Mouse (Mus musculus) adrenal gland, adult 10 weeks (tissue): ENCODE measurements around the gene Rd3l. TPM values are rescaled to one million over a fixed set of nuclear protein-coding genes. Genes with fewer than 3 reads are reported as not detected.

Experiments used
- polyA plus RNA-seq: library from polyadenylated mRNA; stranded (reverse); fragments of 350-450 nt; fragmentation: Illumina TruSeq; extraction: RNeasy Lipid Tissue Mini Kit (QIAGEN cat#74804); gene quantifications from one replicate; pipeline ENCODE4 v1.2.3, GENCODE M21; 2014; ENCODE audit warnings: low read depth, low replicate concordance

Rd3l gene
- not detected for polyA plus RNA-seq

DNA sequence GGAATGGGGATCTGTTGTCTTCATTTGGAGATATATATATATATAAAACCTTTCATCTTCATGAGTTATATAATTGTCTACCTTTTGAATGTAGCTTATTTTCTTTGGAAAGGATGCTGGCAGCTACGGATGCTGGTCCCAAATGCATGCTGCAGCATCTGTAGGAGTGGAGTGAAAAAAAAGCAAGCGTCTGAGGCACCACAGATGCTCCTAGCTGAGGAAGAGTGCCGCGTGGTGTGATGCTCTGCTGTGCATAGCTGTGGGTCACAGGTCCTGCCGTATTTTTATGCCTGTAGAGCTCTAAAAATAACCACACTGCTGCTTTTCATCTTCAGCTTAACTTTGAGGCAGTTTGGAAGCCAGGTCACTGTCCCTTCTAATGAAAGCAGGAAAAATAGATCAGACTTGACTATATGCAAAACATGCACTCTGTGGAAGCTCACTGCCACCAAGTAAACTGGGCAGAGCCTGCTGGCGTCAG, at the start of gene Rd3l:
TSS of gene Rd3l (minus strand) at position 431 of the 481 bp plus-strand sequence.

GRCm38 (mm10) chr12:111971231-111971686, 9.9 kb downstream of the Rd3l start, which contains the start of gene Tdrd9:
Tdrd9 (plus strand) TSS chr12:111971559.

DNA sequence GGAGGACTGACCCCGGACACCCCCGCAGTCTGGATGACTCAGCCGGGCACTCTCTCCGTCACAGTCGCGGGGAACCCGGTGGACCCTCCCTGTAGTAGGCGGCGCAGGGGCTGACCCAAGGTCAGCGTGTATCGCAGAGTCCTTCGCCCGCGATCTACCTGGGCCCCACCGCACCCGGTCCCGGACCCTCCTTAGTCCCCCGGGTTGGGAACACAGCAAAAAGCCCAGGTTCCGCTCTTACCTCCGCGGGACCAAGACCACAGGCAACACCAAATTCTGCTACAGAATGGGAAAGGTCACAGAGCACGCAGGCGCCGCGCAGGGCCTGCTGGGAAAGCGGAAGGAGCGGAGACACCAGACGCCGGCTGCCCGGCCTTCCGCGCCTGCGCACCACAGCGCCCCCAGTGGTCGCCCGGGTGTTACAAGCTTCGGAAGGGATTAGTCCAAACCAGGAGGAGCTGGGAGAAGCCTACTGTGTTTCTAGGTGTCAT, 14.4 kb downstream of the Rd3l start, which contains the start of gene Atp5mpl:
TSS of gene Atp5mpl (minus strand) at position 295 of the 491 bp plus-strand sequence.

Other genes starting within 250 kb of the Rd3l start
- 5.1 TPM for gene Klc1, start 222.5 kb downstream of the Rd3l start, polyA plus RNA-seq
- 1.6 TPM for gene Xrcc3, start 167.4 kb downstream of the Rd3l start, polyA plus RNA-seq
- 23.0 TPM for gene Zfyve21, start 167.1 kb downstream of the Rd3l start, polyA plus RNA-seq
- 3.4 TPM for gene Ppp1r13b, start 73.2 kb downstream of the Rd3l start, polyA plus RNA-seq
- gene Atp5mpl, start 14.3 kb downstream of the Rd3l start, polyA plus RNA-seq: 635 TPM
- gene Tdrd9, start 9.8 kb downstream of the Rd3l start, polyA plus RNA-seq: not detected
- not detected for gene Aspg, start 125.4 kb upstream of the Rd3l start, polyA plus RNA-seq
- 0.52 TPM for gene Kif26a, start 164.9 kb upstream of the Rd3l start, polyA plus RNA-seq